Mouse (Mus musculus) embryo, embryonic 9.5 days (tissue): ENCODE data around the gene Hba-x.
"Not testable (repeated sequence)": the region's sequence is repeated elsewhere in the genome, so short reads cannot be mapped to it uniquely, and the experiment has no call there.

ENCODE experiments used
- DNase-seq: peaks from one replicate; pipeline ENCODE4 v3.0.0-alpha.2; 2017; ENCODE audit errors: extremely low spot score

The Hba-x gene

DNA sequence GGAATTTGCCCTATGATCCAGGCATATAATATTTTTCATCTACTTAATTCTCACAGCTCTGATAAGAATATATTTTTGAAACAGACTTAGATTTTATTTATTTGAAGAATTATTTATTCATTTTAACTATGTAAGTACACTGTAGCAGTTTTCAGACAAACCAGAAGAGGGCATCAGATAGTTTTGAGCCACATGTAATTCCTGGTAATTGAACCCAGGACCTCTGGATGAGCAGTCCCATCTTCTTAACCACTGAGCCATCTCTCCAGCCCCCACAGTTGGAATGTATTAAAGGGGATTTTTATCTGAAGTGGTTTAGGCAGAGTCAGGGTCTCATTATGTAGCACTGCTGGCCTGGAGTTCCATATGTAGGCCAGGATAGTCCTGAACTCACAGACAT, 9.7 kb downstream of the Hba-x start:
- not testable (repeated sequence) for DNase-seq

DNA sequence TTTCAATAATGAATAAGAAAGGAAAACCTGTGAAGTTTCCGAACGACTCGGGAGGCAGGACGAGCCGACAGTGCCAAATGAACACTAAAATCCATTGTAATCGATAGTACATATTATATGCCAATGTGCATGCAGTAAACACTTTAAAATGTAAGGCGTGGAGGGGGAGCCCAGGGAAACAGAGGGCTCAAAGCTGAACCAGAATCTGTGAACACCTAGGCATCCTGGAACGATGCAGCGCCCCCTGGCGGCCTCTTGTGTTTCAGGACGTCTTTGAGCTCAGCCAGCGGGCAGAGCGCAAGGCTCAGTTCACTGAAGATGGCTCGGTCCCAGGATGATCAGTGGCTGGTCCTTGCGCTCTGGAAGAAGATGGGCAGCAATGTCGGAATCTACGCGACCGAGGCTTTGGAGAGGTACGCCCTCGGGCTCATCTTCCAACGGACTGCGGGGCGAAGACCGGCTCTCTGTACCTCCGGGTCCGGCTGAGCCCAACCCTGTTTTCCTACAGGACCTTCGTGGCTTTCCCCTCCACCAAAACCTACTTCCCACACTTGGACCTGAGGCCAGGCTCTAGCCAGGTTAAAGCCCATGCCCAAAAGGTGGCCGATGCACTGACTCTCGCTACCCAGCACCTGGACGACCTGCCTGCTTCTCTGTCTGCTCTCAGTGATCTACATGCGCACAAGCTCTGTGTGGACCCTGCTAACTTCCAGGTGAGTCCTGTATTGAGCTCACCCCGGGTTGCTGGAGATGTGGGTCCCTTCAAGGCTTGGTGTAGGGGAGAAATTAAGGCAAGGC, 10.7 kb downstream of the Hba-x start, which contains the start of gene Hbq1b:
TSS of gene Hbq1b (plus strand) at position 271 of the 798 bp plus-strand sequence.
- DNase-seq = peak; percentile 55

DNA sequence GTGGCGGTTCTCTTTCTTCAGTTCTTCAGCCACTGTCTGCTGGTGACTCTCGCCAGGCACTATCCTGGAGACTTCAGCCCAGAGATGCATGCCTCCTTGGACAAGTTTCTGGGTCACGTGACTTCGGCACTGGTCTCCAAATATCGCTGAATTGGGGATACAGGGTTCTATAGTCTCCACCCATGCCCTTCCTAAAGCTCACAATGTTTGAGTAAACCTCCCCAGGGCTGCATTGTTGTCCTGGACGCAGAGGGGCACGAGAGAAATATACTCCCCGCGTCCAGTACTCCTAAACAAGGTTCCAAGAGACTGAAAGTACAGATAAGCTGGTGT, 11.3 kb downstream of the Hba-x start:
- DNase-seq = no peak

DNA sequence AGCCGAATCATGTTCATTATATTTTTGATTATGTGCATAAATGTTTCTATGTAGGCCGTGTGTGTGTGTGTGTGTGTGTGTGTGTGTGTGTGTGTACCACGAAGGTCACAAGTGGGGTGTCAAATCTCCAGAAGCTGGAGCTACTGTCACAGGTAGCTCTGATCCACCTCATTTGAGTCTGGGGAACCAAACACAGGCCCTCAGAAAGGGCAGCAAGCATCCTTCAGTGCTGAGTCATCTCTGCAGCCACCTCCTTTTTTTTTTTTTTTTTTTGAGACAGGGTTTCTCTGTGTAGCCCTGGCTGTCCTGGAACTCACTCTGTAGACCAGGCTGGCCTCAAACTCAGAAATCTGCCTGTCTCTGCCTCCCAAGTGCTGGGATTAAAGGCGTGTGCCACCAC, 16.6 kb downstream of the Hba-x start:
- DNase-seq = not testable (repeated sequence)

DNA sequence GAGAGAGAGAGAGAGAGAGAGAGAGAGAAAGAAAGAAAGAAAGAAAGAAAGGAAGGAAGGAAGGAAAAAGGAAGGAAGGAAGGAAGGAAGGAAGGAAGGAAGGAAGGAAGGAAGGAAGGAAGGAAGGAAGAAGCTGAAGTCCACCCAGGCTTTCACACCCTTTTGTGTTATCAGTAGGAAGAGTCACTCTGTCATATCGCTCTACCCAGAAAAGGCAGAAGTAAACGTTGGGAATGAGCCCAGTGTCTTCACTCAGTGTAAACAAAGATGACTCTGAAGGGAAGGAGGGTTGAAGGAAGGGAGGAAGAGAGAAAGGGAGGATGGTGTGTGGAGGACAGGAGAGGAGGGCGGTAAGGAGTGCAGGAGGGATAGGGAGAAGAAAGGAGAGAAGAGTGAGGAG, 17.3 kb downstream of the Hba-x start:
- DNase-seq = not testable (repeated sequence)

DNA sequence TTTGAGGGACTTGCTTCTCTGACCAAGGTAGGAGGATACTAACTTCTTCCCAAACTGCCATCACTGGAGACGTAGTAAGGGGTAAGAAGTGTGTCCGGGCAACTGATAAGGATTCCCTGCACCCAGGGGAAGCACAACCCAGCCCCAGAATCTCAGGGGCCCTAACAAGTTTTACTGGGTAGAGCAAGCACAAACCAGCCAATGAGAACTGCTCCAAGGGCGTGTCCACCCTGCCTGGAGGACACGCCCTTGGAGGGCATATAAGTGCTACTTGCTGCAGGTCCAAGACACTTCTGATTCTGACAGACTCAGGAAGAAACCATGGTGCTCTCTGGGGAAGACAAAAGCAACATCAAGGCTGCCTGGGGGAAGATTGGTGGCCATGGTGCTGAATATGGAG, 20.0 kb downstream of the Hba-x start, which contains the start of gene Hba-a2:
TSS of gene Hba-a2 (plus strand) at position 287 of the 400 bp plus-strand sequence.
- DNase-seq = not testable (repeated sequence)

DNA sequence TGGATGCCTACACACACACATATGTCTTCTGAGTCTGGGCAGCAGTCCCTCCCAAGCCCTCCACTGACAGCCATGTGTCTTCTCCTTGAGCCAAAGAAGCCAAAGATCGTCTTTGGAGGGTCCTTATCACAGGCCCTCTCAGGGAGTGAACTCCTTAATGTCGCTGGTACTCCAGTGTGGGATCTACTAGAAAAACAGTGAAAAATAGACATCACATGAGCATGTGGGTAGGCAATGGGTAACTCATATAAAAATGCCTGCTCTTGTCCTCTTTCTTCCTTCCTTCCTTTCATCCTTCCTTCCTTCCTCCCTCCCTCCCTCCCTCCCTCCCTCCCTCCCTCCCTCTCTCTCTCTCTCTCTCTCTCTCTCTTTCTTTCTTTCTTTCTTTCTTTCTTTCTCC, 21.2 kb downstream of the Hba-x start:
- not testable (repeated sequence) for DNase-seq

DNA sequence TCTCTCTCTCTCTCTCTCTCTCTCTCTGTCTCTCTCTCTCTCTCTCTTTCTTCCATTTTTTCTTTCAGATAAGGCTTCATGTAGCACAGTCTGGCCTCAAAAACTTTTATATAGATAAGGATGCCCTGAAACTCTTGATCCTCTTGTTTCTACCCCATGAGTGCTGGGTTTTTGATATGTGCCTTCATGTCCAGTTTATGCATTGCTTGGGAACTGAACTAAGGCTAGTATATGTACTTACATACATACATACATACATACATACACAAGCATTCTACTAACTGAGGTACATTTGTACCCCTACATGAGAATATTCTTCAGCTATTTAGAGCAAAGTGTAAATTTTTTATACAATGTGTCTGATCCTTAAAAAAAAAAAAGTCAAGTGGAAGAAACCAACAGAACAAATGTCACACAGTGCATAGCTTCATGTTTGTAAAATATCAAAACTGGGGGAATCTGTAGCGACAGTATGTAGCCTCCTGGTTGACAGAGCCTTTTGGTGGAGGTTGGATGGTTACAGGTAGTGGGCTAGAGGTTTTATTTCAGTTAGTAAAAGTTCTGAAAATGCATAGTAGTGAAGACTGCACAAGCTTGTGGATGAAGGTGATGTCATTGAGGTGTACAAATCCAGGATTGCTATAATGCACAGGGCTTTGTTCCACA, 21.8 kb downstream of the Hba-x start:
- DNase-seq = no peak

DNA sequence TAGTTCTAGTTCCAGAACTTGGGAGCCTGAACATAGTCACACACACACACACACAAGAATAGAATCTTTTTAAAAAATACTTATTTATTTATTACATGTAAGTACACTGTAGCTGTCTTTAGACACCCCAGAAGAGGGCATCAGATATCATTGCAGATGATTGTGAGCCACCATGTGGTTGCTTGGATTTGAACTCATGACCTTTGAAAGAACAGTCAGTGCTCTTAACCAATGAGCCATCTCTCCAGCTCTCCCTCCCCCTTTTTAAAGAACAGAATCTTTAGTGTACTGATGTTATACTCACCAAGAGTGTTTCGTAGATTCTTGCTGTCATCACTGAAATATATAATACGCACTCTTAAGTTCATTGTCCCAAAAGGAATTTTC, 22.3 kb downstream of the Hba-x start:
- DNase-seq = no peak

DNA sequence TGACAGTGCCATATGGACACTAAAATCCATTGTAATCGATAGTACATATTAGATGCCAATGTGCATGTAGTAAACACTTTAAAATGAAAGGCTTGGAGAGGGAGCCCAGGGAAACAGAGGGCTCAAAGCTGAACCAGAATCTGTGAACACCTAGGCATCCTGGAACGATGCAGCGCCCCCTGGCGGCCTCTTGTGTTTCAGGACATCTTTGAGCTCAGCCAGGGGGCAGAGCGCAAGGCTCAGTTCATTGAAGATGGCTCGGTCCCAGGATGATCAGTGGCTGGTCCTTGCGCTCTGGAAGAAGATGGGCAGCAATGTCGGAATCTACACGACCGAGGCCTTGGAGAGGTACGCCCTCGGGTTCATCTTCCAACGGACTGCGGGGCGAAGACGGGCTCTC, 23.7 kb downstream of the Hba-x start, which contains the start of gene Hbq1a:
TSS of gene Hbq1a (plus strand) at position 205 of the 400 bp plus-strand sequence.
- DNase-seq = not testable (repeated sequence)

DNA sequence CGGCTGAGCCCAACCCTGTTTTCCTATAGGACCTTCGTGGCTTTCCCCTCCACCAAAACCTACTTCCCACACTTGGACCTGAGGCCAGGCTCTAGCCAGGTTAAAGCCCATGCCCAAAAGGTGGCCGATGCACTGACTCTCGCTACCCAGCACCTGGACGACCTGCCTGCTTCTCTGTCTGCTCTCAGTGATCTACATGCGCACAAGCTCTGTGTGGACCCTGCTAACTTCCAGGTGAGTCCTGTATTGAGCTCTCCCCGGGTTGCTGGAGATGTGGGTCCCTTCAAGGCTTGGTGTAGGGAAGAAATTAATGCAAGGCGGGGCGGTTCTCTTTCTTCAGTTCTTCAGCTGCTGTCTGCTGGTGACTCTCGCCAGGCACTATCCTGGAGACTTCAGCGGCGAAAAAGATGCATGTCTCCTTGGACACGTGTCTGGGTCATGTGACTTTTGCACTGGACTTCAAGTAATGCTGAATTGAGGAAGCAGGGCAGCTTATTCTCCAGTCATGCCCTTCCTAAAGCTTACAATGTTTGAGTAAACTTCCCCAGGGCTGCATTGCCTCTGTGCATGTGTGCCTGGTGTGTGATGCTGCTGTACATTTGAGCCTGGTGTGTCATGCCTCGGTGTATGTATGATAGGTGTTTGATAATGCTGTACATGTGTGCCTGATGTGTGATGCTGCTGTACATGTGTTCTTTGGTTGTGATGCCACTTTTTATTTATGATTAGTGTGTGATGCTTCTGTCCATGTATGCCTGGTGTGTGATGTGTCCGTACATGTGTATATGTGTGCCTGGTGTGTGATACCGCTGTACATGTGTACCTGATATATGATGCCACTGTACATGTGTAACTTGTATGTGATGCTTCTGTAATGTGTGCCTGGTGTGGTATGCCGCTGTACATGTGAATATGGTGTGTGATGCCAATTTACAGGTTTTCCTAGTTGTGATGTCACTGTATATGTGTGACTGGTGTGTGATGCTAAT, 24.4 kb downstream of the Hba-x start:
- no peak for DNase-seq

DNA sequence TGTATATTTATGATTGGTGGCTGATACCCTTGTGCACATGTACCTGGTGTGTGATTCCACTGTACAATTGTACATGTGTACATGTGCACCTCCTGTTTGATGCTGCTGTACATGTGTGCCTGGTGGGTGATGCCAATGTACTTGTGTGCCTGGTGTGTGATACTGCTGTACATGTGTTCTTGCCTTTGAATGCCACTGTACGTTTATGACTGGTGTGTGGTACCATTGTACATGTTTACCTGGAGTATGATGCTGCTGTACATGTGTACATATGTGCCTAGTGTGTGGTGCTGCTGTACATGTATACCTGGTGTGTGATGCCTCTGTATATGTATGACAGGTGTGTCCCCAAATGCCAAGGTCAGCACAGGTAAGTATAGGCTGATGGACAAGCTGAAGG, 25.3 kb downstream of the Hba-x start:
- DNase-seq = no peak

DNA sequence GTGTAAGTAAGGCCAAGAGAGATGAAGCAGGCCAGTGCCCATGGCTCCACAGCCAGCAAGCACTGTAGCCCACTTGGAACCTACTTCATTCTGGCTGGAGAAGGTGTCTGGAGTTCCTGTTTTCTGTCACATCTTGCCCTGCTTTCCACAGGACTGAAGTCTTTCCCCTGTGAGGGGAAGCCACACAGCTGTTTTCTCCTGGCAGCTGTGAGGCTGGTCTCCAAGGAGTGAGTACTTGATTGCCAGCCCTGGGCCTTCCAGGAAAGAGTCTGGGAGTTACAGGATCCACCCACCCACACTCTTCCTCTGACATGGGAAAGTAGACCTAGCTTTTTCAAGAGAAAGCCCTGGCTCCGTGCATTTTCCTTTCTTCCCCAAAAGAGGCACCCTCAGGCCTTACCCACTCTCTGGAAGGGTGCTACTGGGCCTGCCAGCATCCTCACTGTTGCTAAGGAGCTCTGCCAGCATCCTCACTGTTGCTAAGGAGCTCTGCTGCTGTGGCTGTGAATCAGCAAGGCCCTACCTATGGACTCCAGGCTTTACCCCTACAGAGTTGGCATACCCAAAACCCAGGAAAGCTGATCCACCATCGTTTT, 26.7 kb downstream of the Hba-x start:
- no peak for DNase-seq

DNA sequence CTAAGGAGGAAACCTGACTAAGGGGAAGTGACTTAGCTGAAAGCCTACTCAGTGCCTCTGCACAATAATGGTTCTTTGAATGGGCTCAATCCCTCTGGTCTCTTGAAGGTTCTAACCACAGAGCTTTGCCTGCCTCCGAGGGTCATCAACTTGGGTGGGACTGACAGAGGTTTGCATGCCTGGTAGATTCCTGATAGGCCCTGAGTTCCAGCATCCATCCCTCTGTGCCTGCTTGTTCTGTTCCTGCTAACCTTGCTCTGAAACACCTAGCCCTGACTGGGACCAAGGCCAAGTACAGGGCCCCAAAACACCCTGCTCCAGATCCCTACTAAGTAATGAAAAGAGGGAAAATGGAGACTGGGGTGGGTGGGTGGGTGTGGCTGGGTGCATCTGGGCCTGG, 27.3 kb downstream of the Hba-x start:
- DNase-seq = no peak

DNA sequence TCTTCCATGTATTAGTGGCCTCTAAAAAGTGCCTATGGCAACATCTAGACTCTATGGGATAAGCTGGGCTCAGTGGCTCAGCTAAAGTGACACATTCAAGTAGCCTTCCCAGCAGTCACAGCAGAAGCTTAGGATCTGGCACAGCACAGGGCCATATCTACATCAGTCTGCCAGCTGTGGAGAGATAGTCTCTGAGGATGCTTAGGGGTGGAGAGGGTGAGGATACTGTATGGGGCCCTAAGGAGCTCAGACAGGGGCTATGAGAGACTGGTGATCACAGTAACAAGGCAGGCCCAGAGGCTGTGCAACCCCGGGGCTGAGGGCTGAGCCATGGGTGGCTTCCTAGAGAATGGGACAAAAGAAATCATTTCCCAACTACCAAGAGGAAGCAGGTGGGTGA, 30.8 kb downstream of the Hba-x start:
- no peak for DNase-seq

DNA sequence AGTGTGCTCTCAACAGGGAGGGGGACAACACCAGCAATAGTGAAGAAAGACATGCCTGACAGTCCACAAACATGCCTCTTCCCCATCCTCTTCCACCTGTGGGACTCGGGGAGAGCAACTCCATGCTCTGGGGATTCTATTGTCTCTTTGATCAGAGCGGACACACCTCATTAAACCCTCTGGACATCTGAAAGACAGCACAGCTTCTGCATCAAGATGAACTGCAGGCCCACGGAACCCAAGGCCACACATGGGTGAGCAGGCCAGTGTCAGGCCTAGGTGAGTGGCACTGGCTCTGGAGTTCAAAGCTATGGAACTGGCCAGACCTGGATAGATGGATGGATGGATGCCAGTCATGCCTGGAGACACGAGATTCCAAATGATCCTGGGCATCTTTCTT, 33.2 kb downstream of the Hba-x start:
- no peak for DNase-seq

DNA sequence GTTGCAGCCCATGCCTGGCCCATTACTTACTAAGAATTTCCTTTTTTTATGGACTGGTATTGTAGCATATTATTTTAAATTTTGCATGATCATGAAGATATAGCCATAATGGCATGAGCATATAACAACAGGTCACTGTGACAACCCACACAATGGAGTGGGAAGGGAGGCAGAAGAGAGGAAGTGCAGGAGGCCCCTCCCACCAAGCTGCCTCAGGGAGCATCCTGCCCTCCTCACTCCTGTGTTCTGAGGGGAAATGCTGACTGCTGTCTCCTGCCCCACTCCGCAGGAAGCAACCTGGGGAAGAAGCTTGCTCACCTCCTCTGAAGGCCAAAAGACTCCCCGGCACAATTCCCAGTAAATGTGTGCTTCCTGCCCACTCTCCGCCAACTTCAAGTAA, 33.7 kb downstream of the Hba-x start:
- DNase-seq = no peak

DNA sequence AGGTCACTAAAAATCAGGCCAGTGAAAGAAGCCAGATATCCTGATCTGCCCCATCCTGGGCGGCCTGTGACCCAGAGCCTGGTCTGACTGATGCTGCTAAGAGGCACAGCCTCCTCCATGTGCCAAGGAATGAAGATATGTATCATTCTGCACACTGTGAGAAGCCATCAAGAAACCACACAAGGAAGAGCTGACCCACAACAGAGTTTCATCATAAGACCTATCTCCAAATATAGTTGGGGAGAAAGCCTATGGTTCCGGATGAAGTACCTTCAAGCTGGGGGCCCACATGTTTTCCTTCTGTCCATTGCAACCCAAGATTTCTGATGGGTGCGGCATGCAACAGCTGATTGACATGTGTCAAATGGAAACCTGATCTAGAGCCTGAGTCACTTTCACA, 39.8 kb downstream of the Hba-x start:
- DNase-seq = no peak

DNA sequence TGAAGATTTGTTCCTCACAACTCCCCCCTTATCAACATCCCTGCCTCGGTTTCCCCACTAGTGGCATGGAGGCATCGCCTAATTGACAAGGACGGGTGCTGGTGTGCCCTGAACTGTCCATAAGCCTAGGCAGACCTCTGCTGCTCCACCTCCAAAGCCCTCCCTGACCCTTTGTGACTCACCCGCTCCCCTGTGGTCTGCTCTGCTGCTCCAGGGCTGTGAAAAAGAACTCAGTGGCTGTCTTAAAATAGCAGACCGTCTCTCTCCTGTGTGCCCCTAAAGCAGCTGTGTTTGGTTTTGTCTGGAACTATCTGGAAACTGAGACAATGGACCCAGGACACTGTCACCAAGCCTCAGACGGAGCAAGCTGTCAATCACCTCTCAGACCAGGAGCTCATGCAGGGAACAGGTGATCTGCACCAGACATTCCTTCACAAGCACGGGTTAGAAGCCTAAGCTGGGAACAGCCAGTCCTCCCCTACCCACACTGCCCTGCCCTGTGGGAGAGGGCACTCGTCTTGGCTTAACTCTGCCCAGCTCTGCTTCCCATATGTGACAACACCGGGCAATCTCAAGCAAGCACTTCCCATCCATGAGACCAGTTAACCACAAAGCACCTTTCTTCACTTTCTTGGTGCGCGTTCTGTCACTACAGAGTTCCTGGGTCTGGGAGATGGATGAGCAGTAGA, 44.5 kb downstream of the Hba-x start:
- DNase-seq = no peak

DNA sequence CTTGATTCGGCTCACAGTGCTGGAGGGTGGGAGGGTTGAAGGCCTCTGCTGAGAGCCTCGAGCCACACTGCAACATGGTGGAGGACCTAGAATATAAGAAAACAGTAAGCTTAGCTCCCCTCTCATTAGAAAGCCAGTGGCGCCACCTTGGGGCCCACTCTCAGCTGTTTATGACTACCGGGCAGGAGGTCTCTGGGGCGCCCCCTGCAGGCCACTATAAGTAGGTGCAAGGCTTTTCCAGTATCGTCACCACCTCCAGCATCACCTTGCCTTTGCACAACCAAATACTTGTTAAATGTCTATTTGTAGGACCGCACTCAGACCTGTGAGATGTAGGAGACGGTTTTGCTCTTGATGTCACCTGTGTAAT, 45.0 kb downstream of the Hba-x start:
- DNase-seq = peak; percentile 57

DNA sequence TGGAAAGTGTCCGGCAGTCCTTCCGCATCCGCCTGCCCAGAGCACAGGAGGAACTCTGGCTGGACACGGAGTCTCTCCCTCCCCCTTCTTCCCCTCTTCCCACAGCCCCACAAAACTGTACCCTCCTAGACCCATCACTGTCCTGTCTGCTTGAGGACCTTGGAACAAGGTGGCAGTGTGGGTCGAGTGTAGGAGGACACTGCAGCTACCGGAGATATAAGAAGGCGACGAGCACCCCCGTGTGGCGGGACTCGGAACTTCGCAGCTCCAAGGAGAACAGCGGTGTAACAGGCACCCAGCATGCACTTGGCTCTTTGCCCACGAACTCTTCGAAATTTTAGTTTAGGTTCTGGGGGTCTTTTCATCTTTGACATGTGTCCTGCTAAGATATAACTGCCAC, 48.4 kb downstream of the Hba-x start:
- peak; percentile 93 for DNase-seq
